Mouse (Mus musculus): Measurements from ENCODE around the gene Gpbp1l1.

DNA sequence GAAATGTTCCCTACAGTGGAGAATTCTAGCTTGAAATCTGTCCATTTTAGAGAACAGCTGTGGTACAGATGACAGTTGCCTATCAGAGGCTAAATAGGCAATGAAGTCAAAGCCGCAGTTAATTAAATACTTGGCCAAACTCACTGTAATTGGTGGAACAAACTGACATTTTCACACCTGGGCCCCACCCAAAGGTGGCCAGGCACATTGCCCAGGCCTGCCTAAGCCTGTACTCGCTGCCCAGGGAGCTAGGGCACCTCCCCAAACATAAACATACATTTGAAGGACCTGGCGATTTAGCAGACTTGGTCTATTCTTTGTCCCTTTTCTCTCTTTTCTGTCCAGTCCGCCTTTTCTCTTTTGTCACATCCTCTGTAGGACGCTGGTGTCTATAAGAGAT is 38.9 kb downstream of the Gpbp1l1 start, which contains the start of gene Ccdc17:
- TF ChIP-seq CTCF (IDR thresholded peaks at IDR 0.05) = no peak
- TF ChIP-seq EP300 (IDR thresholded peaks at IDR 0.05) = no peak

All from lung, postnatal 0 days (tissue).